Mouse (Mus musculus) heart, embryonic 11.5 days (tissue): ENCODE measurements at regions not wholly inside any gene's neighbourhood (a gene's known extent, or its start where the extent isn't known, plus 50 kb on each side); places are given as distances from the start of the nearest gene placed in this dataset.

Source experiments
- ATAC-seq: fragments of 200-750 bp; cut with Nextera tagmentation; replicated peaks from 2 replicates; pipeline ENCODE4 v1.8.0; 2017; ENCODE audit warnings: moderate library complexity; ENCODE audit not compliant: insufficient number of reproducible peaks, low FRiP score, low TSS enrichment
- H3K27ac ChIP-seq: fragments of 300-500 bp; sonication (generic); 2 replicates; pipeline ENCODE4 v1.5.1; 2014; ENCODE audit warnings: mild to moderate bottlenecking, low read depth, low read length
- H3K27me3 ChIP-seq: fragments of 300-500 bp; sonication (generic); 2 replicates; pipeline ENCODE4 v1.6.1; 2014; ENCODE audit warnings: mild to moderate bottlenecking, low read length, mixed read lengths; ENCODE audit not compliant: control insufficient read depth, insufficient read depth
- H3K36me3 ChIP-seq: fragments of 300-500 bp; sonication (generic); 2 replicates; pipeline ENCODE4 v1.6.1; 2014; ENCODE audit warnings: mild to moderate bottlenecking, low read length, moderate library complexity, mixed read lengths; ENCODE audit not compliant: control insufficient read depth, insufficient read depth
- H3K4me1 ChIP-seq: fragments of 300-500 bp; sonication (generic); 2 replicates; pipeline ENCODE4 v1.6.1; 2014; ENCODE audit warnings: low read length; ENCODE audit not compliant: control insufficient read depth, insufficient read depth
- H3K4me2 ChIP-seq: fragments of 300-500 bp; sonication (generic); 2 replicates; pipeline ENCODE4 v1.6.1; 2014; ENCODE audit warnings: mild to moderate bottlenecking, moderate library complexity
- H3K4me3 ChIP-seq: fragments of 300-500 bp; sonication (generic); 2 replicates; pipeline ENCODE4 v1.5.1; 2014; ENCODE audit warnings: low read depth, low read length
- H3K9ac ChIP-seq: fragments of 300-500 bp; sonication (generic); 2 replicates; pipeline ENCODE4 v1.6.1; 2014; ENCODE audit warnings: mild to moderate bottlenecking, low read depth, low read length, moderate library complexity
- H3K9me3 ChIP-seq: fragments of 300-500 bp; sonication (generic); replicated peaks from 2 replicates; pipeline ENCODE4 v1.6.1; 2016; ENCODE audit warnings: low read length; ENCODE audit not compliant: control insufficient read depth
- WGBS: fragments of 180-500 bp; shearing (Covaris S2); extraction: QIAGEN DNeasy Blood & Tissue Kit; methylation state at CpG from one replicate; pipeline ENCODE4 v1.1.7; 2014; ENCODE audit not compliant: insufficient replicate concordance; 5-methylcytosine and 5-hydroxymethylcytosine counted together

GRCm38 (mm10) chr1:81552731-81553130, 476.0 kb downstream of the Nyap2 start:
- no peaks in the 10 kb centered on the region for H3K36me3 ChIP-seq
- no peak overlapping the region for H3K4me2 ChIP-seq
- no peaks in the 10 kb centered on the region for H3K27me3 ChIP-seq
- no peaks in the 10 kb centered on the region for H3K4me1 ChIP-seq
- WGBS, result 79% methylated on average over 3 of the region's 3 CpGs
- H3K4me3 ChIP-seq, result no peak overlapping the region
- H3K9ac ChIP-seq, result no peak overlapping the region
- no peak for ATAC-seq
- H3K27ac ChIP-seq, result no peak overlapping the region
- no peaks in the 10 kb centered on the region for H3K9me3 ChIP-seq

GRCm38 (mm10) chr1:81576965-81577664, 500.4 kb downstream of the Nyap2 start:
- no peak for ATAC-seq
- Histone ChIP-seq H3K4me2 (no peak overlapping the region), H3K4me1 (no peaks in the 10 kb centered on the region), H3K27me3 (no peaks in the 10 kb centered on the region), H3K4me3 (no peak overlapping the region), H3K9ac (no peak overlapping the region), H3K9me3 (no peaks in the 10 kb centered on the region), H3K27ac (no peak overlapping the region), H3K36me3 (no peaks in the 10 kb centered on the region)
- 79% methylated on average over 8 of the region's 8 CpGs for WGBS

- 63% methylated on average over 9 of the region's 9 CpGs for WGBS
- ATAC-seq, result no peak
These were observed 501.0 kb downstream of the Nyap2 start for GRCm38 (mm10) chr1:81577665-81578201.

GRCm38 (mm10) chr1:81581208-81581607, 504.5 kb downstream of the Nyap2 start:
- Histone ChIP-seq H3K4me3 (no peak overlapping the region), H3K9ac (no peak overlapping the region), H3K4me2 (no peak overlapping the region), H3K36me3 (no peaks in the 10 kb centered on the region), H3K27ac (no peak overlapping the region), H3K4me1 (no peaks in the 10 kb centered on the region), H3K9me3 (no peaks in the 10 kb centered on the region), H3K27me3 (no peaks in the 10 kb centered on the region)
- ATAC-seq, result no peak
- WGBS, result 83% methylated on average over 4 of the region's 4 CpGs

More at GRCm38 (mm10) chr1:81577665-81578201, 501.0 kb downstream of the Nyap2 start:
- H3K9ac ChIP-seq, result no peak overlapping the region
- H3K4me2 ChIP-seq, result no peak overlapping the region
- H3K4me1 ChIP-seq, result no peaks in the 10 kb centered on the region
- H3K36me3 ChIP-seq, result no peaks in the 10 kb centered on the region
- no peak overlapping the region for H3K4me3 ChIP-seq
- H3K27me3 ChIP-seq, result no peaks in the 10 kb centered on the region
- no peak overlapping the region for H3K27ac ChIP-seq
- no peaks in the 10 kb centered on the region for H3K9me3 ChIP-seq

GRCm38 (mm10) chr1:81587780-81588307, 511.1 kb downstream of the Nyap2 start:
- H3K9me3 ChIP-seq, result no peaks in the 10 kb centered on the region
- WGBS, result 71% methylated on average over 11 of the region's 11 CpGs
- H3K27me3 ChIP-seq, result no peaks in the 10 kb centered on the region
- H3K4me1 ChIP-seq, result no peaks in the 10 kb centered on the region
- no peak overlapping the region for H3K4me3 ChIP-seq
- no peak overlapping the region for H3K4me2 ChIP-seq
- no peaks in the 10 kb centered on the region for H3K36me3 ChIP-seq
- no peak for ATAC-seq
- no peak overlapping the region for H3K9ac ChIP-seq
- no peak overlapping the region for H3K27ac ChIP-seq

- Histone ChIP-seq H3K9ac (no peak overlapping the region), H3K36me3 (no peaks in the 10 kb centered on the region), H3K9me3 (no peaks in the 10 kb centered on the region), H3K27me3 (no peaks in the 10 kb centered on the region), H3K27ac (no peak overlapping the region), H3K4me3 (no peak overlapping the region), H3K4me1 (peaks cover 4% of the 10 kb centered on the region; the same call in 1 of the 2 replicates), H3K4me2 (no peak overlapping the region)
- WGBS, result 85% methylated on average over 5 of the region's 5 CpGs
- no peak for ATAC-seq
These were observed 514.9 kb downstream of the Nyap2 start for GRCm38 (mm10) chr1:81591623-81592022.

GRCm38 (mm10) chr1:81593280-81594182, 516.8 kb downstream of the Nyap2 start:
- Histone ChIP-seq H3K4me3 (peak overlapping the region; percentile 41), H3K4me1 (peaks cover 4% of the 10 kb centered on the region; the same call in 1 of the 2 replicates), H3K36me3 (no peaks in the 10 kb centered on the region), H3K4me2 (peak overlapping the region; percentile 72), H3K27ac (peak overlapping the region; percentile 29; the same call in 1 of the 2 replicates), H3K9me3 (no peaks in the 10 kb centered on the region), H3K9ac (peak overlapping the region; percentile 58), H3K27me3 (no peaks in the 10 kb centered on the region)
- peak; percentile 80 for ATAC-seq
- 8% methylated on average over 19 of the region's 19 CpGs for WGBS

- Histone ChIP-seq H3K9ac (no peak overlapping the region), H3K27ac (peak overlapping the region; percentile 29; the same call in 1 of the 2 replicates), H3K36me3 (no peaks in the 10 kb centered on the region), H3K9me3 (no peaks in the 10 kb centered on the region), H3K27me3 (no peaks in the 10 kb centered on the region), H3K4me3 (peak overlapping the region; percentile 41), H3K4me1 (peaks cover 4% of the 10 kb centered on the region; the same call in 1 of the 2 replicates), H3K4me2 (peak overlapping the region; percentile 72)
- 21% methylated on average over 5 of the region's 5 CpGs for WGBS
- 0 out of 2 replicates have a peak, but pooled peaks have one; percentile 4 for ATAC-seq
These were observed 517.4 kb downstream of the Nyap2 start for GRCm38 (mm10) chr1:81594183-81594515.
